Mouse (Mus musculus): ENCODE measurements around the gene Nbas. TPM values are rescaled to one million over a fixed set of nuclear protein-coding genes. Genes with fewer than 3 reads are reported as not detected.

The Nbas gene
- polyA plus RNA-seq, 1 experiment, result 12.3 TPM

- H3K27me3 ChIP-seq (ENCODE audit: control insufficient read depth, insufficient read depth, low read length), result no peaks in the 10 kb centered on the region
- TF ChIP-seq CTCF (IDR thresholded peaks at IDR 0.05; ENCODE audit: borderline replicate concordance, control insufficient read depth, extremely low read depth, insufficient read depth, low read length, poor library complexity) (no peak), POLR2A (IDR thresholded peaks at IDR 0.05; ENCODE audit: control insufficient read depth, extremely low read depth, insufficient read depth, low read length, poor library complexity) (no peak)
- H3K4me1 ChIP-seq (replicated peaks; ENCODE audit: control insufficient read depth, insufficient read depth, low read length), result no peaks in the 10 kb centered on the region
- 91% methylated on average over 4 of the region's 4 CpGs for WGBS
- no peak overlapping the region for H3K27ac ChIP-seq (ENCODE audit: control insufficient read depth, insufficient read depth, low read length)
- H3K4me3 ChIP-seq (ENCODE audit: control insufficient read depth, insufficient read depth, low read length), result no peak overlapping the region
- DNase-seq, result no peak
- no peaks in the 10 kb centered on the region for H3K36me3 ChIP-seq (ENCODE audit: control insufficient read depth, insufficient read depth, low read length)
Measured at GRCm38 (mm10) chr12:13576761-13577160, 307.8 kb downstream of the Nbas start.

DNA sequence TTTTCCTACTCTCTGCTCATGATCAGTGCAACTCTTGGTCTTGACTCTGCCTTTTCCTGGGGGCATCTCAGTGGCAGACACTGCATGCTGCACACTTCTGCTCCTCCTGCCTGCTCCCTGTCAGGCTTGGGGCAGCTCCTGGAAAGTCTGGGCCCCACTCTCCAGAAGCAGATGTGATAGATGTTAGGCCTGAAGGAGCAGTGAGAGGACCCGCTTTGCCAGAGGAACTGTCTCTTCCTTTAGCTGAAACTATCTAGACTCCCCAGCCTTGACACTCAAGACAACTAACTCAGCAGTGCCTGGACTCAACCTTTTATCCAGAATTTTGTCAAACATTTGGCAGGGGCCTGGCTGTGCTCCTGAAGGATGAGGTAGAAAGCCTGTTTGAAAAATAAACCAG, 311.9 kb downstream of the Nbas start:
- WGBS, result 100% methylated on average over 1 of the region's 1 CpGs
- Histone ChIP-seq H3K36me3 (ENCODE audit: control insufficient read depth, insufficient read depth, low read length) (no peaks in the 10 kb centered on the region), H3K27me3 (ENCODE audit: control insufficient read depth, insufficient read depth, low read length) (no peaks in the 10 kb centered on the region), H3K4me3 (ENCODE audit: control insufficient read depth, insufficient read depth, low read length) (no peak overlapping the region), H3K27ac (ENCODE audit: control insufficient read depth, insufficient read depth, low read length) (no peak overlapping the region), H3K4me1 (replicated peaks; ENCODE audit: control insufficient read depth, insufficient read depth, low read length) (no peaks in the 10 kb centered on the region)
- no peak for DNase-seq
- TF ChIP-seq CTCF (IDR thresholded peaks at IDR 0.05; ENCODE audit: borderline replicate concordance, control insufficient read depth, extremely low read depth, insufficient read depth, low read length, poor library complexity) (no peak), POLR2A (IDR thresholded peaks at IDR 0.05; ENCODE audit: control insufficient read depth, extremely low read depth, insufficient read depth, low read length, poor library complexity) (no peak)

- 94% methylated on average over 6 of the region's 6 CpGs for WGBS
- DNase-seq, result no peak
- Histone ChIP-seq H3K36me3 (ENCODE audit: control insufficient read depth, insufficient read depth, low read length) (no peaks in the 10 kb centered on the region), H3K27me3 (ENCODE audit: control insufficient read depth, insufficient read depth, low read length) (no peaks in the 10 kb centered on the region), H3K27ac (ENCODE audit: control insufficient read depth, insufficient read depth, low read length) (no peak overlapping the region), H3K4me1 (replicated peaks; ENCODE audit: control insufficient read depth, insufficient read depth, low read length) (no peaks in the 10 kb centered on the region), H3K4me3 (ENCODE audit: control insufficient read depth, insufficient read depth, low read length) (no peak overlapping the region)
- TF ChIP-seq CTCF (IDR thresholded peaks at IDR 0.05; ENCODE audit: borderline replicate concordance, control insufficient read depth, extremely low read depth, insufficient read depth, low read length, poor library complexity) (no peak), POLR2A (IDR thresholded peaks at IDR 0.05; ENCODE audit: control insufficient read depth, extremely low read depth, insufficient read depth, low read length, poor library complexity) (no peak)
Measured at GRCm38 (mm10) chr12:13583386-13583785, 314.5 kb downstream of the Nbas start.

DNA sequence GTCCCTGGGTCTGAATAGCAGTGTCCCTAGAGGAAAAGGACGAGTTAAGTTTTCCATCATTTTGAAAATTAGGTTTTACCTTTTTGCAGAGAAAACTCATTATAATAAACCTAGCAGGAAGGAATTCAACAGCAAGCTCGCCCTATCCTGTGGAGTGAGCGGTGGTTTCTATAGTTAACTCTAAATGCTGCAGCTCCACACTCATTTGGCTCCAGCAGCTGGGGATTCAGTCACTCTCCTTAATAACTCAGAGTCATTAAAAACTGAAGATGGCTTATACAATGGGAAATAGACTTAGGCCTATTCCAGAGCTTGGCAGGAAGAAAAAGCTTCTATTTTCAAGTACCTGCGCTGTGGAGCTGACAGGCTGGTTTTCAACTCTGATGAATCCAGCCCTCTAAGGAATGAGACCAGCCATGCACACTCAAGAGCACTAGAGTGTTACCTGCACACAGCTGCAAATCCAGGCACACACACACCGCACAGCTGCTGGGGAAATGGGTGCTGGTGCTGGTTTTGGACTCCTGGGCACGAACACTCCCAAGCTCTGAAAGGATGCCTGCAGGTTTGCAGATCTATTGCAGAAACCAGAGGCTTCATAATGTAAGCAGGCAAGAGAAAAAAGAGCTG, 316.7 kb downstream of the Nbas start:
- WGBS, result 95% methylated on average over 6 of the region's 6 CpGs
- H3K27me3 ChIP-seq (ENCODE audit: control insufficient read depth, insufficient read depth, low read length), result no peaks in the 10 kb centered on the region
- no peaks in the 10 kb centered on the region for H3K36me3 ChIP-seq (ENCODE audit: control insufficient read depth, insufficient read depth, low read length)
- DNase-seq, result no peak
- H3K4me1 ChIP-seq (replicated peaks; ENCODE audit: control insufficient read depth, insufficient read depth, low read length), result no peaks in the 10 kb centered on the region
- H3K27ac ChIP-seq (ENCODE audit: control insufficient read depth, insufficient read depth, low read length), result no peak overlapping the region
- TF ChIP-seq POLR2A (IDR thresholded peaks at IDR 0.05; ENCODE audit: control insufficient read depth, extremely low read depth, insufficient read depth, low read length, poor library complexity), result no peak
- no peak for TF ChIP-seq CTCF (IDR thresholded peaks at IDR 0.05; ENCODE audit: borderline replicate concordance, control insufficient read depth, extremely low read depth, insufficient read depth, low read length, poor library complexity)
- no peak overlapping the region for H3K4me3 ChIP-seq (ENCODE audit: control insufficient read depth, insufficient read depth, low read length)

GRCm38 (mm10) chr12:13587675-13588074, 318.7 kb downstream of the Nbas start:
- 95% methylated on average over 4 of the region's 4 CpGs for WGBS
- no peak for TF ChIP-seq CTCF (IDR thresholded peaks at IDR 0.05; ENCODE audit: borderline replicate concordance, control insufficient read depth, extremely low read depth, insufficient read depth, low read length, poor library complexity)
- no peak for TF ChIP-seq POLR2A (IDR thresholded peaks at IDR 0.05; ENCODE audit: control insufficient read depth, extremely low read depth, insufficient read depth, low read length, poor library complexity)

DNA sequence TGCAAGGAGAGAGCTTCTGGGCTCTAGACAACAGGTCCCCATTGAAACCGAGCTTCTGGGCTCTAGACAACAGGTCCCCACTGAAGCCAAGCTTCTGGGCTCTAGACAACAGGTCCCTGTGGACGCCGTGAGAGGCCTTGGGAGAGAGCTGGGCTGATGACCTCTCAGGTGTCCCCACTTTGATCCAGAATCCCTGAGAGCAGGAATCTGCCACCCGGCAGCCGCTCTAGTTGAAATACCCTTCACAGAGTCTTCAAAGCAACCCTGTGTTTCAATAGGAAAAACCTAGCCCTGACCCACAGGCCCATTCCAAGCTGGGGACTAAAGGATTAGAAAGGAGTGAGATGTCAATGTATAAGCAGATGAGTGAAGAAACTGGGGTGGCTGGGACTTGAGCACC, 320.1 kb downstream of the Nbas start:
- no peak for DNase-seq
- Histone ChIP-seq H3K36me3 (ENCODE audit: control insufficient read depth, insufficient read depth, low read length) (no peaks in the 10 kb centered on the region), H3K27ac (ENCODE audit: control insufficient read depth, insufficient read depth, low read length) (no peak overlapping the region), H3K27me3 (ENCODE audit: control insufficient read depth, insufficient read depth, low read length) (no peaks in the 10 kb centered on the region), H3K4me1 (replicated peaks; ENCODE audit: control insufficient read depth, insufficient read depth, low read length) (no peaks in the 10 kb centered on the region), H3K4me3 (ENCODE audit: control insufficient read depth, insufficient read depth, low read length) (no peak overlapping the region)
- WGBS, result 94% methylated on average over 5 of the region's 5 CpGs
- TF ChIP-seq POLR2A (IDR thresholded peaks at IDR 0.05; ENCODE audit: control insufficient read depth, extremely low read depth, insufficient read depth, low read length, poor library complexity) (no peak), CTCF (IDR thresholded peaks at IDR 0.05; ENCODE audit: borderline replicate concordance, control insufficient read depth, extremely low read depth, insufficient read depth, low read length, poor library complexity) (no peak)

More at GRCm38 (mm10) chr12:13587675-13588074, 318.7 kb downstream of the Nbas start:
- no peak overlapping the region for H3K4me3 ChIP-seq (ENCODE audit: control insufficient read depth, insufficient read depth, low read length)
- H3K36me3 ChIP-seq (ENCODE audit: control insufficient read depth, insufficient read depth, low read length), result no peaks in the 10 kb centered on the region
- no peak for DNase-seq
- no peaks in the 10 kb centered on the region for H3K27me3 ChIP-seq (ENCODE audit: control insufficient read depth, insufficient read depth, low read length)
- H3K27ac ChIP-seq (ENCODE audit: control insufficient read depth, insufficient read depth, low read length), result no peak overlapping the region
- no peaks in the 10 kb centered on the region for H3K4me1 ChIP-seq (replicated peaks; ENCODE audit: control insufficient read depth, insufficient read depth, low read length)
